Mouse (Mus musculus) erythroid progenitor cell, adult 5-6 weeks (primary cell): ENCODE measurements around the gene Cenpn. TPM values are rescaled to one million over a fixed set of nuclear protein-coding genes. Genes with fewer than 3 reads are reported as not detected.

Experiments used
- ATAC-seq: replicated peaks from 2 replicates; pipeline ENCODE4 v1.8.0; 2016; ENCODE audit warnings: moderate number of reproducible peaks, mild to moderate bottlenecking, moderate TSS enrichment, inconsistent platforms; ENCODE audit not compliant: poor library complexity, low FRiP score, severe bottlenecking
- total RNA-seq, 2 experiments: library from RNA; stranded (forward) in 1 of 2; stranded (reverse) in 1 of 2; fragments of 150-400 nt in 1 of 2; fragments of 186-747, 209-891 nt in 1 of 2; gene quantifications; 2 replicates each; pipeline versions ENCODE4 v1.2.3 to v1.2.4; 2015 to 2017; ENCODE audit warnings: low replicate concordance in 2 of 2

The Cenpn gene
- total RNA-seq, 2 experiments from 2014 or later = 62.6 to 106 TPM

DNA sequence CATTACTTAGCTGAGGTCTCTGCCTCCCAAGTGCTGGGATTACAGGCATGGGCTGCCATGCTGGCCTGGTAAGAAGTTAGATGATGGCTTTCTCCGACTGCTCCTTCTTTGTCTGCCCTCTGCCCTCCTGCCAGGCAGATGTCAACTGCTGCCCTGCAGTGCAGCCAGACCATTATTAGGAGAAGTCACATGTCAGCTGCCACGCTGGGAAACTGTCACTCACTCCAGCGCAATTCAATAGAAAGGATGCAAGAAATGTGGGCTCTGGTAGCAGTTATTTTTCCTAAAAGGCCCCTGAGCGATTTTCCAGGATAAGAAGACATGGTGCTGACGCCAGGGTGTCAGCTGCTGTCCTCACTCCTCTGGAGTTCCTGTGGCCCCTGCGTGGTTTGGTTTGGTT is 14.0 kb downstream of the Cenpn start:
- ATAC-seq = no peak

DNA sequence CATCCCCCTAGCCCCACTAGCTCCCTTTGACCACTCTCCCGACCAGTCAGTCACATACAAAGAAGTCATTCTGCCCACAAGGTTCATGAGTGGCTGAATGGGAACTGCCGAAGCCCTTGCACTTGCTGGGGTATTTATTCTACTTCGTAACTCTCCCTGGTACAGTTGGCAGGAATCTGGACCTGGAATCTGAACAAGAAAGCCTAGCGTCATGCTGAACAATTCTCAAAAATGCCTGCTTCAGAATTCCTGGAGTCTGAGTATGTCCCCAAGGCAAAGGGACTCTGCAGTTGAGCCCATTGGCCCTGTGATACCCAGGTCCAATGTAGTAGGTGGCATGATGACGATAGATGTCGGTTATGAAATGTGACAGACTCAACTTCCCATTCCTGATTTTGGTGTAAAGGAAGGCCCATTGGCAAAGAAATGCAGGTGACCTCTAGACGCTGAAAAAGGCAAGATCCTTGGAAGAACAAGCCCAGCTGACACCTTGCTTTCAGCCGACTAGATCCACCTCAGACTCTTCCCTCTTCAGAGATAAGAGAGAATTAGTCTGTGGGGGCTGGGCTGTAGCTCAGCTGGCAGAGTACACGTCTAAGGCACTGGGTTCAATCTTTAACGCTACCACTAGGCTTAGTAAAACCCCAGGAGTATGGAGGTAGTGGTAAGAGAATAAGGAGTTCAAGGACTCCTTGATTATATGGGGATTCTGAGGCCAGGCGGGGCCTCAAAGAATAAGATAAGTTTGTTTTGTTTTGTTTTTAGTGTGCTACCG is 20.9 kb downstream of the Cenpn start:
- no peak for ATAC-seq

DNA sequence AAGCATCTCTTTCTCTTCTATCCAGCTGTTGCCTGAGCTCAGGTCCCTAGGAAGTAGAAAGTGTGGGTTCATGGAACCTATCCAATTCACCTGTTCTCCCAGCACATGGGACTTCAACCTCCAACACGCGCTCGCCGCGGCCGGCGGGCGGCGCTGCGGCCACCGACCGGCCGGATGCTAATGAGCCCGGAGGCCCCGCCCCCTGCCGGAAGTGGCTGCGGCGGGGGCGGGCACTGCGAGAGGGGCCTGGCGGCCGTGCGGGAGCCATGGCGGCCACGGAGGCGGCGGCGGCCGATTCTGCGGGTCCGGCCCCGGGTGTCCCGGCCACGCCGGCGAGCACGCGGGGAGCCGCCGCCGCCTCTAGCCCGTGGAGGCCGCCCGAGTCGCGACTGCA is 21.6 kb downstream of the Cenpn start, which contains the start of gene Atmin:
Atmin (plus strand) TSS at position 233 of the 394 bp plus-strand sequence.
- peak; percentile 86 for ATAC-seq

DNA sequence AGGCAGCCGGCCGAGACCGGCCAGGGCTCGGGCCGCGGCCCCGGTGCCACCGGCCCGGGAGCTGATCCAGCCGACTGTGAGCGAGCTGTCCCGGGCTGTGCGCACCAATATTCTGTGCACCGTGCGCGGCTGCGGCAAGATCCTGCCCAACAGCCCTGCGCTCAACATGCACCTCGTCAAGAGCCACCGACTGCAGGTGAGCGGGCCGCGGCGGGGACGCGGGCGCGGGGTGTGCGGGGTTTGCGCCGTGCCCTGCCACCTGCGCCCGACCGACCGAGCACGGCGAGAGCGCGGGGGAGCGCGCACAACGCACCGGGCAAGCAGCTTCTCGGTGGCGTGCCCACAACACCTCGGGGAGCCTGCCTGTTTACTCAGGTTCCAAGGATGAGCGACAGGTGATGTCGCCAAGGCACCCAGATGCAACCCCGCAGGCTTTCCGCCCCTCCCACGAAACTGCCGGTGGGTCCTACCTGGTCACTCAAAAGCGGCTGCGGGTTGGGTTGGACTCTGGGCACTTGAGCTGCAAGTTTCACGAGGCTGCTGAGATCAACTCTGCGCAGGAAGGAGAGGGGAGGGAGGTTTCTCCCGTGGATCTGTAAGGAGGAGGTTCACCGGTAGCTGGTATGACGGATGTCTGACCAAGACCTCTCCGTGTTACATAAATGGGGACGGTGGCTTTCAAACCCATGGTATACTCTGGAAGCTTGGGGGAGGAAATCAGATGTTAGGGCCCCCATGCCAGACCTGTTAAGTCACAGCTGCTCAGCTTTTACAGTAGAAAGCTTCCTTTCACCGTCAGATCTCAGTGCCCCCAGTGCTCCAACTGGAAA is 22.2 kb downstream of the Cenpn start:
- ATAC-seq = no peak

DNA sequence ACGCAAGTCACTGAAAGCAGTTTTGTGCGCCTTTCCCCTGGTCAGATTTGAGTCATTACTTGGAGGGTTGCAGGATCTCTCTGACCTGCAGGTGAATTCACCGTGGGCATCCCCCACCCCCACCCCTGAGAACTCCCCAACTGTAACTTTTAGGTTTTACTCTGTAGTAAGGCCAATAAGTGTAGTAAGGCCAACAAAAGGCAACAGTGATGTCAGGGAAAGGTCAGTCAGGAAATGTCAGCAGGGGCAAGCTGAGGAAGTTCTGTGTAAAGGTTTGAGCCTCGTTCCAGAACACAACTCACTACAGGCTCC is 22.8 kb downstream of the Cenpn start:
- no peak for ATAC-seq

DNA sequence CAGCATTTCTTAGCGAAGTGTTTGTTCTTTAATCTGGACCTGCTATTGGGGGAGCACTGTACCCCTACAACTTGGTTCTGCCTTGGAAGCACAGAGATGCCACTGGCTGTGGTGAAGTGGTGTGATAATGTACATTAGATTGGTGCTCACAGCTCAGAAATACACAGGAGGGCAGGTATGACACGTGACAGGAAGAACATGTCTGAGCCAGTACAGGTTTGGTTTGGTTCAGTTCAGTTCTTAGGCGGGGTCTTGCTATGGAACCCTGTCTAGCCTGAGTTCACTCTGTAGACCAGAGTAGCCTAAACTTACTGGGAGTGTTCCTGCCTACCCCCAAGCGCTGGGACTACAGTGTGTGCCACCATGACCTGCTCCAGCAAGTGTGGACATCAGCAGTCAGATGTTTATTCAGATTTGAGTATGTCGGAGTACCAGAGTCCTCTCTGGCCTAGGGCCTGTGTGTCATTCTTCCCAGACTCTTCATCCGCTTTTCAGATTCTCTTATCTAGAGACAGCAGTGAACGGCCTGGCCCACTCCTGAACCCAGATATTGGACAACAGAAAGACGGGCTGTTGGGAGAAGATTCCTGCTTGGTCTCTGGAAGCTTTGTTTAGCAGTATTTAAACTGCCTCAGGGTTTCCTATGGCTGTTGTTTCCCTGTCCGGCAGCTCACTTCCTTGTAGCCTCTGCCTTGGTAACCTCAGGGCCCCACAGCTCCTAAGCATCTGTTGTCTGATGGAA is 23.8 kb downstream of the Cenpn start:
- ATAC-seq = no peak

DNA sequence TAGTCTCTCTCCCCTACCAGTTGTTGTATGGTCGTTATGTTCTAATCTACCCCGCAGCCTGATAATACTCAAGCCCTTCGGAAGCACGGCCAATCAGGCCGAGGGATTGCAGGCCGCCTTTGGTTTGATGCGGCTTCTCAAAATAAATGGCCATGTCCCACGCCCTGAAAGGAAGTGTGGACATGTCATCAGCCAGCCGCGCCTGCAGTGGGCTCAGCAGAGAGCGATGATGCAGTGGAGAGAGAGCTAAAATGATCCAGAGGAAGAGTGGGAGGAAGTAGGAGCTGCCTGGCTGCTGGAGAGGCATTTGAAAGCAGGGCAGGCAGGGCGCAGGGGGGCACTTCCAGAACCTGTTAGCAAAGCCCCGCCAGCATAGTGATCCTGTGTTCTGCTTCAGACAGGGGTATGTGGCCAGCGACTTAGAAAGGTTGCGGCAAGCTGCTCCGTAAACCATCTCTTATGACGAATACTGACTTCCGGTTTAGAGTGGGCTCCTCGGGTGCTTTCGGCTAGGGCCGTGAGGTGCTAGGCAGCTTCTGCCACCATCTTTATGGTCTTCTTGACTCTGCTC is 24.8 kb downstream of the Cenpn start:
- ATAC-seq = no peak

DNA sequence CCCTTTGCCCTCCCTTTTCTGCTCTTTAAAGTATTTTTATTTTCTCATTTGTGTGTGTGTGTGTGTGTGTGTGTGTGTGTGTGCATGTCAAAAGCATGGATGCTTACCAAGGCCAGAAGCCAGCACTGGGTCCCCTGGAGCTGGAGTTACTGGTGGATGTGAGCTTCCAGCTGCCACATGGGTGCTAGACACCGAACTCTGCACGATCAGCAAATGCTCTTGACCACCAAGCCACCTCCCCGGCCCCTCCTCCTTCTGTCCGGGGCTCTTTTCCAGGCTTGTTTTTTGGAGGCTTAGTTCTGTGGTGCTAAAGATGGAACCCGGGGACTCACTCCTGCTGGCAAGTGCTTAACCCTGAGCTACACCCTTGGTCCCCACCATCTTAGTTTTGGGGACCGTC is 25.3 kb downstream of the Cenpn start:
- no peak for ATAC-seq

DNA sequence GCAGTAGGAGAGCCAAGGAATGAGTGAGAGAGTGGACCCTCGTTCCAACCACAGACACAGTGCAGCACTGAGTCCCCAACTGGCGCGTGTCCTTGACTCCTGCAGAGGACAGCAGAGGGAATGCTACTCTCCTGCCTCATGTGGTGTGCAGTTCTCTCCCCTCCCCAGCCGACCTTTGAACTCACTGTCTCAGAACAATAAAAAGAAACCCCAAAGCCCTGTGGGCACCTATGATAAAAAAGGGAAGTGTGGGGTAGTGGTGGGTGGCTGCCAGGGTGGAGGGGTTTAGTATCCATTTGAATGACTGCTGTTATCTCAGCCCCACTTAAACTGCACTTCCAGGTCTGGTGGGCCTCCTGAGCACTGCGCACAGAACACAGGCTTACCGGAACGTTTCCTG is 26.1 kb downstream of the Cenpn start:
- no peak for ATAC-seq

DNA sequence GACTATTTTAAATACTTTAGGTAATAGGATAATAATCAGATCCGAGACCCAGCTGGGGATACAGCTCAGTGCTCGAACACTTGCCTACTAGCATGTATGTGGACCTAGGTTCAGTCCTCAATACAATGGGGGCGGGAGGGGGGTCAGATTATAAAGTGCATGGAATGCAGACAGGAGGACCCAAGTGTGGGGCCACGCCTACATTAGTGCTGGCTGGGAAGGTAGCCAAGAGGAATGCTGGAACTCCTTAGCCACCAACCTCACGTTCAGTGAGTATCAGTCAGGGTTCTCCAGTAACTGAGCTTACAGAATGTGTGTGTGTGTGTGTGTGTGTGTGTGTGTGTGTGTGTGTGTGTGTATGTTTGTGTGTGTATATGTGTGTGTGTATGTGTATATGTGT is 29.8 kb downstream of the Cenpn start:
- no peak for ATAC-seq

DNA sequence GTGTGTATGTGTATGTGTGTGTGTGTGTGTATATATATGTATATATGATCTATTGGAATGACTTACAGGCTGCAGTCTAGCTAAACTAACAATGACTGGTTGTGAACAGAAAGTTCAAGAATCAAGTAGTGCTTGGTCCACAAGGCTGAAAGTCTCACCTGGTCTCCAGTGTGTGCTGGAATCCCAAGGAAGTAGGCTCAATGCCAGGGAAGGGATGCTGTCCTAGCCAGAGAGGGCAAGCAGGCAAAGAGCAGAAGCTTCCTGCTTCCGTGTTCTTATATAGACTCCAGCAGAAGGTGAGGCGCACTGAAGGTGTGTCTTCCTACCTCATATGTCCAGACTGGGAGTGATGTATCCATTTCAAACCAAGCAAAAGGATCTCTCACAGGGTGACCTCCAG is 30.2 kb downstream of the Cenpn start:
- ATAC-seq = no peak

DNA sequence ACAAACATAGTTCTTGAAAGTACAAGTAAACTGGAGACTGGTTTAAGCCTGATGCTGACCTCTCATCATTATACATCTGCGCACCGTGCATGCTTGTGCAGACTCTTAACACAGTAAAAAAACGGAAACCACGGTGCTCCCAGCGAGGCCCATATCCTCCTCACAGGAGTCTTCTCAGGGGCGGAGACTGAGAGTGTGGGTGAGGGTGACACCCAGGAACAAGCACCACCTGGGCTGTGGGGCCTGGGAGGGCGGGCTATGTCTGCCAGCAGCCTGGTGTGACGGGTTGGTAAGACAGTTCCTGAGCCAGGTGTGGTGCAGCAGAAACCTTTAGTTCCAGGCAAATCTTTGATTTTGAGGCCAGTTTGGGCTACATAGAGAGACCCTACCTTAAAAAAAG is 30.9 kb downstream of the Cenpn start:
- no peak for ATAC-seq

DNA sequence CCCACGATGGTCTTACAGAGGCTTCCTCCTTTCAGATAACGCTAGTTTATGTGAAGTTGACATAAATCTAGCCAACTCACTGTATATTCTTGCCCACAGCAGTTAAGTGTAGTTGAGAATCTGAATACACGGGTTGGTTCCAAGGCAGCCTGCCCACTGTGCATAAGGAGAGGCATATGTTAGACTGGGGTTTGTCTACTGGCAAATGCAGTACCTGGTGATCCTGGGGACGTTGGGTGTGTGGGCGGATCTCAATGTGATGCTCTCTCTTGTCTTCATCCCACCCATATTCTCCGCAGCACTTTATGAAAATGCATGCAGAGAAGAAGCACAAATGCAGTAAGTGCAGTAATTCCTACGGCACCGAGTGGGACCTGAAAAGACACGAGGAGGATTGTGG is 32.9 kb downstream of the Cenpn start:
- no peak for ATAC-seq

DNA sequence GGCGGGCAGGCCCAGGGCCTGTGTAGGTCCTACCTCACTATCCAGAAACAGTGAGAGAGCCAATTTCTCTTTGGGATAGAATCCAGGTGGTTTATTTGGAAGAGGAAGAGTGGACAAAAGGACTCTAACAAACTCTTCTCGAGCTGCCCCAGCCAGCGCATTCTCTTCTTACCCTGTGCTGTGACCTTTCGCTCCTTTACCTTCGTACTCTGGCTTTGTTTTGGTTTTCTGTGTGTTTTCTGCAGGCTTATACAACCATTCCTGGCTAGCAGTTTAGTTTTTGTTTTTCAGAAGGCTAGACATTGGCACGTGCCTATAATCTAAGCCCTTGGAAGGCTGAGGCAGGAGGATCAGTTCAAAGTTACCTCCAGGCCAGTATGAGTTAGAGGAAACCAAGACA is 48.0 kb downstream of the Cenpn start:
- ATAC-seq = no peak

DNA sequence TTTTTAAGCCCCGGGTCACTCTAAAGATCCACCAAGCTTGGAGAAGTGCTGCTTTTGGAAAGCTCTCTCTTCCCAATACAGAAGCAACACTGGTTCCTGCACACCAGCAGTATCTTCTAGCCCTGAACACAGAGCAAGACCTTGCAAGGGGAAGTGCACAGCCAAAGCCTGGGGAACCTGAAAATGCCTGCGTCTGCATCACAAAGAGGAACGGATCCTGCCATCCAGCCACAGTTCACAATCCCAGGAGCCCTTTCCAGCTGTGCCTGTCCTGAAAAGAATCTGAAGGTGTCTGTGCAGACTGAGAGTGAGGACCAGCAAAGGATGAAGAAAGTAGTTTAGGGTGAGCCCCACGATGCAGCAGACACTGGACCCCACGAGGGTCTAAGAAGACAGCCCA is 53.5 kb downstream of the Cenpn start:
- ATAC-seq = no peak

DNA sequence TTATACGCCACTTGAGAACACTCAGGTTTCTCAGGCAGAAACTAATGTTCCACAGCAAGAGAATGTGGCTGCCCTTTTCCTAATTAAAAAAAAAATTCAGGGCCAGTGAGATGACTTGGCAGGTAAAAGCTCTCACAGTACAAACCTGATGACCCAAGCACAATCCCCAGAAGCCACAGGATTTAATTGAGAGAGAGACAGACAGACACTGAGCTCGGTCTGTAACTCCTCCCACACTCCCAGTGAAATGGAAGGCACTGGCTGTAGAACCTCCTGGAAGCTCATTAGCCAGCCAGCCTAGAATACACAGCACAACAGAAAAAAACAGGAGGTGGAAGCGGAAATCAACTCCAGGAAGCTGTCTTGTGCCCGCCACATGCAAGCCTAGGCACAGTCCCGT is 54.1 kb downstream of the Cenpn start:
- no peak for ATAC-seq

DNA sequence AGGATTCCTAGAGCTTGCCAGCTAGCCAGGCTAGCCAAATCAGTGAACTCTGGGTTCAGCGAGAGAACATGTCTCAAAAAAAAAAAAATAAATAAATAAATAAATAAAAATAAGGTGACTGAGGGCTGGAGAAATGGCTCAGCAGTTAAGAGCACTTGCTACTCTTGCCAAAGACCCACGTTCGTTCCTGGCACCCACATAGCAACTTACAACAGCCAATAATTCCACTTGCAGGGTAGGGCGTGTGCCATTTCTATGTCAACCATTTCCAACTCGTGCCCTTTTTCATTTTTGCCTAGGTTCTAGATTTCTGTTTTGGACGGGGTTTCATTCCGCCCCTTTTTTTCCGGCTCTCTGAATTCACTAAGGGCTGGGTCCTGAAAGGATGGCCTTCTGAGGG is 56.5 kb downstream of the Cenpn start:
- ATAC-seq = 0 out of 2 replicates have a peak, but pooled peaks have one; percentile 6

DNA sequence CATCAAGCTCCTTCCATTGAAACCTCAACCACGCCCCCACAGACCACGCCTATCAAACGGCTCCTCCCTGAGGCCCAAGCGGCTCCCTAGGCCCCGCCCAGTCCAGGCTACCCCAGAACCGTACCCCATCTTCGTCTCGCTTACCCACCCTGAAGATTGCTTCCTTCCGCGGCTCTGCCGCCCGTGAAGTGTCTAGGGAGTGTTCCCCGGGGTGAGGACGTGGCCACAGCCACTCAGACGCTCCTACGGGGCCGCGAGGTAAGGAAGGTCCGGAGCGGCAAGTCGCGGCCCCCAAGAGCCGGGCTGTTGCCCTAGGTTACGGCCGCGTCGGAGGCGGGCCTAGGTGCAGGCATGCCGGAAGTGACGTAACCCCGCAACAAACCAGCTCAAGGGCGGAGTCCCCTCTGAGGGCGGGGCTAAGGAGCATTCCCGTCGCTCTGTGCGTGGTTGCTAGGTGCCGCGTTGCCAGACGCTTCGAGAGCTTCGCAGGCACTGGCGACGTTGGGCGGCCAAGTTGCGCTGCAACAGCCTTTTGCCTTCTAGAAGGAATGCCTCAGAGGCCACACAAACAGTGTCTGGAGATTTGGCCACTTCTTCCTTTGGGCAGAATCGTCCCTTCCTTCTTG is 57.2 kb downstream of the Cenpn start, which contains the start of gene 1700030J22Rik:
1700030J22Rik (minus strand) TSS at position 329 of the 626 bp plus-strand sequence.
- ATAC-seq = peak; percentile 96

DNA sequence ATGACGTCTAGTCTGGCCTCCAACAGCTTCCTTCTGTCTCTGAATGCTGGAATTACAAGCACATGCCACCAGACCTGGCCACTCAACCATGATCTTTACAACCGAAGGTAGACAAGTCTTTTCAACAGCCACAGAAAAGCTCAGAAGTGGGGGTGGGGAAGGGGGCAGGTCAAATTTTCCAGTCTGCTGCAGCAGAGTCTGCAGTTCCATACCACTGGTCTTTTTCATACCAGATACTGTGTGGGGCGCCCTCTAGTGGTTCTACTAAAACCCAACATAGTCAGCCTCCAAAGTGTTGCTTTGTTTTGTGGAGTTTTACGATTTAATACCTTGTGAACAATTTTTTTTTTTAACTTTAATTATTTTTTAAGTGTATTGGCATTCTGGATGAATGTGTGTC is 58.6 kb downstream of the Cenpn start:
- no peak for ATAC-seq

DNA sequence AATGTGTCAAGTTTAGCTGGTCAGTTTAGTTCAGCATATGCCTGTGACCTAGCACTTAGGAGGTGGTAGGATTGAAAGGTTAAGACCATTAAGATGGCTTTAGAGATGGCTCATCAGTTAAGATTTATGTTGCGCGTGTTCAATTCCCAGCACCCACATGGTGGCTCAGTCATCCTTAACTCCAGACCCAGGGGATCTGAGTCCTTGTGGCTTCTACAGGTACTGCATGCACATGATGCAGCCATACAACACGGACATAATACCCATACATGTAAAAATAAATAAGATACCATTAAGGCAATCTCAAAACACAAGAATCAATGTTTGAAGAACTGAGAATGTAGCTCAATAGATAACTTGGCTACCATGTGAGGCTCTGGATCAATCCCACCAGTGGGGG is 68.3 kb downstream of the Cenpn start:
- ATAC-seq = no peak
